Comparison of ENCODE assay signal across 9 mouse cellular contexts in the genomic region with DNA sequence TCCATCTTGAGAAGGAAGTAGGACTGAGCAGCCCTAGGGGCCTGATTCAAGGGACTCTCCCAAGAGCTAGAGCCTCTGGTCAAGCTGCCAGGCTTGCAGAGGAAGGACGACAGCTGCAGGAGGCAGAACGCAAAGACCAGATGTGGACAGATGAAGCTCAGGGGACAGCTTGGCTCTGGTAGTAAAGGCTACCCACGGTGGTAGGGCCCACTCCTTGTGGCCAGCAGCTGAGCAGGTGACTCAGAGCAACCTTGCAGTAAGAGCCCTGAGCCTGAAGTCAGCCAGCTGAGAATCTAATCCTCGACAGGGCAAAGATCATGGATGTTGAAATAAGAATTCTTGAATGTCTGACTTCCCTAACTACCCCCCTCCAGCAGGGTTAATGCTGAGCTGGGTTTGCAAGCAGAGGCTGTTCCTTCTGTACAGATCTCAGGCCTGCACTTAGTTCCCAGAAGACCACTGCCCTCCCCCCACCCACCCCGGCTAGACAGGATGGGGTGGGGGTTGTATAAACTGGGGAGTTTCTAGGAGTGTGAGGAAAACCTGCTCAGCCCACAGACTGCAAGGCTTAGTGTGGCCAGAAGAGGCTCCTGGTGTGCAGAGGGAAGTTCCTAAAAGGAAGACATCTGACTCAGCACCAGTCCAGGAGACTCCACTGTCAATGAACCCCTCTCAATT. TPM values are rescaled to one million over a fixed set of nuclear protein-coding genes. Genes with fewer than 3 reads are reported as not detected.
DNase-seq lines count a peak whose midpoint lies in the region; ATAC-seq and TF ChIP-seq lines count a peak whose summit lies in the region.
"Had no signal": no experiment of that assay in that cellular context is flagged by ENCODE, and none has a peak within 500 bp of the region (broad histone marks: within the 10 kb centered on the region; RNA-seq: fewer than 3 reads in every experiment).

No protein-coding gene starts in this region.

- ATAC-seq in liver, embryonic 16.5 days (ENCODE audit: low read depth), result peak; percentile 47; the same call in 1 of the 2 replicates

- H3K27ac ChIP-seq in liver, embryonic 16.5 days (ENCODE audit: low read length), result no peak overlapping the region
- H3K27ac ChIP-seq in left cerebral cortex, adult 2 months, result no peak overlapping the region
- H3K27ac ChIP-seq: heart, embryonic 15.5 days had no signal

- no peak overlapping the region for H3K9ac ChIP-seq in liver, embryonic 16.5 days (ENCODE audit: low read depth, low read length)
- H3K9ac ChIP-seq: heart, embryonic 15.5 days had no signal

- no peaks in the 10 kb centered on the region for H3K9me3 ChIP-seq in liver, embryonic 16.5 days (replicated peaks; ENCODE audit: control insufficient read depth, low read length)
- H3K9me3 ChIP-seq: heart, embryonic 15.5 days had no signal

- no peak; the same call in none of the 2 replicates for TF ChIP-seq CTCF in left cerebral cortex, adult 2 months (IDR thresholded peaks at IDR 0.05)

- no peak overlapping the region for H3K4me3 ChIP-seq in liver, embryonic 16.5 days (ENCODE audit: low read depth, low read length)
- H3K4me3 ChIP-seq in left cerebral cortex, adult 2 months, result no peak overlapping the region
- H3K4me3 ChIP-seq: heart, embryonic 15.5 days had no signal

- H3K36me3 ChIP-seq in liver, embryonic 16.5 days (ENCODE audit: control insufficient read depth, insufficient read depth), result no peaks in the 10 kb centered on the region
- H3K36me3 ChIP-seq: heart, embryonic 15.5 days had no signal

- intact Hi-C loops in left cerebral cortex, adult 2 months (cut with DNase I), result no loop called here

- no peaks in the 10 kb centered on the region for H3K4me1 ChIP-seq in liver, embryonic 16.5 days (ENCODE audit: control insufficient read depth, low read depth, low read length)
- H3K4me1 ChIP-seq: heart, embryonic 15.5 days had no signal

- no peak overlapping the region for H3K4me2 ChIP-seq in liver, embryonic 16.5 days (ENCODE audit: low read depth, low read length)
- H3K4me2 ChIP-seq: heart, embryonic 15.5 days had no signal

- no peak for DNase-seq in liver
- peak; percentile 32 for DNase-seq in brain, adult 2 months (ENCODE audit: low read depth, low spot score)
- peak; percentile 70 to 84 for DNase-seq in kidney, adult 8-10 months
- DNase-seq in skeletal muscle tissue, adult 2 months (ENCODE audit: low read depth, low spot score), result peak; percentile 53
- DNase-seq in retina, embryonic 14.5 days (ENCODE audit: low spot score), result no peak
- DNase-seq in left cerebral cortex, adult 2 months (ENCODE audit: extremely low spot score in 1 of 2, low spot score in 2 of 2), result no peak
- DNase-seq in layer of hippocampus, adult 9-10 months (ENCODE audit: low spot score), result no peak

- no peaks in the 10 kb centered on the region for H3K27me3 ChIP-seq in liver, embryonic 16.5 days (ENCODE audit: control insufficient read depth, insufficient read depth, low read depth, low read length)
- H3K27me3 ChIP-seq: heart, embryonic 15.5 days had no signal

- WGBS in liver, embryonic 16.5 days (ENCODE audit: insufficient replicate concordance), result 37% methylated on average over 5 of the region's 5 CpGs

RNA-seq across cellular contexts. Expression of a gene that starts 14.3 kb away (rescaled TPM):
- polyA plus RNA-seq in liver, embryonic 16.5 days (2015; fragmentation: Nextera tagmentation; extraction: Ambion mirVana), result 8.5 and 9.0 TPM in 2 replicates
- total RNA-seq in left cerebral cortex, adult 2 months (2021), result 100 to 1,000 TPM in 1 of 2 experiments, 10 to 100 TPM in 1; 95.3 to 102 TPM

RNA-seq across cellular contexts. Expression of a gene that starts 48.1 kb away (rescaled TPM):
- polyA plus RNA-seq in liver, embryonic 16.5 days (2015; fragmentation: Nextera tagmentation; extraction: Ambion mirVana), result 6.5 and 7.0 TPM in 2 replicates
- 1 to 10 TPM; 5.4 to 6.0 TPM for total RNA-seq in left cerebral cortex, adult 2 months (2021)

Comparison
In these comparisons a context has a peak if more than half of its experiments do, and no peak if none do; other contexts are left out.
1. DNase-seq: peak in brain, adult 2 months (single experiment), kidney, adult 8-10 months (2 of 2) and skeletal muscle tissue, adult 2 months (single experiment); none in liver (single experiment), retina, embryonic 14.5 days (single experiment), left cerebral cortex, adult 2 months (0 of 2) and layer of hippocampus, adult 9-10 months (single experiment).